Mouse (Mus musculus) lung, adult 2 months (tissue): ENCODE results near the gene Hectd1. TPM values are rescaled to one million over a fixed set of nuclear protein-coding genes. Genes with fewer than 3 reads are reported as not detected.

Experiments used
- DNase-seq: peaks from one replicate; pipeline ENCODE4 v3.0.0; 2022
- H3K4me1 ChIP-seq: fragments of 200-500 bp; 2 replicates; pipeline ENCODE4 v1.6.1; 2011; ENCODE audit warnings: low read length; ENCODE audit not compliant: control insufficient read depth, insufficient read depth
- H3K4me3 ChIP-seq: fragments of 200-500 bp; replicated peaks from 2 replicates; pipeline ENCODE3; 2011; ENCODE audit warnings: low read depth, mild to moderate bottlenecking, control low read depth, low read length; ENCODE audit errors: extremely low read depth
- CTCF ChIP-seq: fragments of 200-500 bp; IDR thresholded peaks from 2 replicates; pipeline ENCODE4 v1.5.1; 2011; ENCODE audit warnings: mild to moderate bottlenecking, low read length, control low read depth; ENCODE audit not compliant: insufficient read depth
- POLR2A ChIP-seq: fragments of 200-500 bp; IDR thresholded peaks from 2 replicates; pipeline ENCODE4 v1.6.1; 2011; ENCODE audit warnings: low read depth, mild to moderate bottlenecking, control low read depth, low read length, borderline replicate concordance; ENCODE audit errors: extremely low read depth
- WGBS: fragments of 180-500 bp; shearing (Covaris S2); methylation state at CpG from one replicate; pipeline ENCODE4 v1.1.7; 2018; 5-methylcytosine and 5-hydroxymethylcytosine counted together
- polyA plus RNA-seq: library from polyadenylated mRNA; depleted of rRNA; stranded (reverse); fragments of >200 nt; gene quantifications from 2 replicates; pipeline ENCODE4 v1.2.3, GENCODE M21; 2012

The Hectd1 gene
- polyA plus RNA-seq, 1 experiment, result 19.9 TPM

GRCm38 (mm10) chr12:51845261-51845660 lies 15.9 kb upstream of the Hectd1 start:
- peaks cover 9% of the 10 kb centered on the region for H3K4me1 ChIP-seq
- 30% methylated on average over 1 of the region's 1 CpGs for WGBS
- no peak for TF ChIP-seq CTCF
- no peak for TF ChIP-seq POLR2A
- DNase-seq, result no peak
- H3K4me3 ChIP-seq, result no peak overlapping the region

- peaks cover 9% of the 10 kb centered on the region for H3K4me1 ChIP-seq
- WGBS, result under 1% methylated on average over 17 of the region's 17 CpGs
- TF ChIP-seq POLR2A, result peak; percentile 89; the same call in 1 of the 2 replicates
- TF ChIP-seq CTCF, result no peak
- peak; percentile 98 for DNase-seq
- peak overlapping the region; percentile 83 for H3K4me3 ChIP-seq
Measured at GRCm38 (mm10) chr12:51844771-51845256, 15.5 kb upstream of the Hectd1 start.

GRCm38 (mm10) chr12:51843576-51844520 lies 14.5 kb upstream of the Hectd1 start:
- no peak for DNase-seq
- TF ChIP-seq POLR2A (no peak), CTCF (no peak)
- Histone ChIP-seq H3K4me1 (peaks cover 9% of the 10 kb centered on the region), H3K4me3 (peak overlapping the region; percentile 83)
- 33% methylated on average over 15 of the region's 15 CpGs for WGBS

GRCm38 (mm10) chr12:51842081-51842864 lies 12.9 kb upstream of the Hectd1 start:
- DNase-seq, result no peak
- TF ChIP-seq POLR2A (no peak), CTCF (no peak)
- 71% methylated on average over 6 of the region's 6 CpGs for whole genome bisulfite sequencing
- Histone ChIP-seq H3K4me3 (no peak overlapping the region), H3K4me1 (peaks cover 9% of the 10 kb centered on the region)

- DNase-seq, result no peak
- 95% methylated on average over 1 of the region's 1 CpGs for WGBS
- Histone ChIP-seq H3K4me1 (peaks cover 6% of the 10 kb centered on the region), H3K4me3 (no peak overlapping the region)
- no peak for TF ChIP-seq CTCF
Measured at GRCm38 (mm10) chr12:51839856-51840255, 10.5 kb upstream of the Hectd1 start.

- 34% methylated on average over 3 of the region's 3 CpGs for WGBS
- TF ChIP-seq POLR2A (no peak), CTCF (no peak)
Measured at GRCm38 (mm10) chr12:51835219-51835618, 5.9 kb upstream of the Hectd1 start.

GRCm38 (mm10) chr12:51831931-51832330 lies 2.6 kb upstream of the Hectd1 start:
- 87% methylated on average over 13 of the region's 13 CpGs for WGBS
- DNase-seq, result no peak
- Histone ChIP-seq H3K4me1 (peaks cover 3% of the 10 kb centered on the region; the same call in 1 of the 2 replicates), H3K4me3 (no peak overlapping the region)
- TF ChIP-seq CTCF (no peak), POLR2A (no peak)

More at GRCm38 (mm10) chr12:51835219-51835618, 5.9 kb upstream of the Hectd1 start:
- Histone ChIP-seq H3K4me1 (no peaks in the 10 kb centered on the region; the same call in 1 of the 2 replicates), H3K4me3 (no peak overlapping the region)
- DNase-seq, result no peak

- WGBS, result 98% methylated on average over 3 of the region's 3 CpGs
- Histone ChIP-seq H3K4me3 (no peak overlapping the region), H3K4me1 (peaks cover 3% of the 10 kb centered on the region; the same call in 1 of the 2 replicates)
- TF ChIP-seq POLR2A, result no peak
- DNase-seq, result no peak
Measured at GRCm38 (mm10) chr12:51831296-51831695, 2.0 kb upstream of the Hectd1 start.

GRCm38 (mm10) chr12:51830671-51831070 lies 1.3 kb upstream of the Hectd1 start:
- peaks cover 3% of the 10 kb centered on the region; the same call in 1 of the 2 replicates for H3K4me1 ChIP-seq
- no peak for DNase-seq
- 57% methylated on average over 1 of the region's 1 CpGs for WGBS
- no peak for TF ChIP-seq CTCF
- peak overlapping the region; percentile 13 for H3K4me3 ChIP-seq
